Mouse (Mus musculus): Measurements from ENCODE around the gene Ccdc162.
"Not testable (repeated sequence)": the region's sequence is repeated elsewhere in the genome, so short reads cannot be mapped to it uniquely, and the experiment has no call there.

Gene Ccdc162

GRCm38 (mm10) chr10:41699669-41700068, 16.8 kb downstream of the Ccdc162 start:
- in situ Hi-C loops (cut with MboI; ENCODE audit: unreplicated experiment in 2 of 2): loop anchor here in 1 of 2 experiments (10.0 kb wide), 1 partner anchor 595 kb away; no protein-coding TSS in a partner anchor

GRCm38 (mm10) chr10:41697040-41697439, 19.4 kb downstream of the Ccdc162 start:
- in situ Hi-C loops (cut with MboI; ENCODE audit: unreplicated experiment in 2 of 2): loop anchor here in 1 of 2 experiments (10.0 kb wide), 1 partner anchor 598 kb away; no protein-coding TSS in a partner anchor

- in situ Hi-C loops (cut with MboI; ENCODE audit: unreplicated experiment in 2 of 2): loop anchor here (5.0 to 10.0 kb wide), 3 partner anchors 259 to 606 kb away; no protein-coding TSS in a partner anchor
Measured at GRCm38 (mm10) chr10:41690978-41691377, 25.5 kb downstream of the Ccdc162 start.

GRCm38 (mm10) chr10:41689941-41690887, 26.2 kb downstream of the Ccdc162 start:
- in situ Hi-C loops (cut with MboI; ENCODE audit: unreplicated experiment in 2 of 2): loop anchor here (5.0 to 10.0 kb wide), 7 partner anchors 255 to 685 kb away; partner anchors contain the start of genes Ak9 (in 1 of the 2) and Fig4 (in 1 of the 2)

DNA sequence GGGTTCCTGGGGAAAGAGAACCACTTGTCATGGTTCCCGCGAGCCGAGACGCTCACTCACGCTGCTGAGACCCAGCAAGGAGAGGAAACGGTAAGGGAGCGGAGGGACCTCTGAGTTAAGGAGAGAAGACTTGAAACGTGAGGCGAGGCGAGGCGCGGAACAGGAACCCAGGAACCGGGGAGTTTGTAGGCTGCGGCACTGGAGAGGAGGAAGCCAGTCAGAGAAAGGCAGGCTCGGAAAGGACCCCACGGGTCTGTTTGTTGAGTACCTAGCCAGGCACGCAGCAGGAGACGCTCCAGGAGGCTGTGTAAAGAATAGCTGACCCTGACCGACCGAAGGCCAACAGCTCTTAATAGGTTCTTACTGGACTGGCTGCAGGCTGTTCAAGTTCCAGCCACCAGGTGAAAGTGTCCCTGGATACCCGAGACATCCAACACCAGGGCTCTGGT, 31.9 kb downstream of the Ccdc162 start:
- in situ Hi-C loops (cut with MboI; ENCODE audit: unreplicated experiment in 2 of 2): loop anchor here (5.0 to 10.0 kb wide), 6 partner anchors 167 to 680 kb away; partner anchors contain the start of genes Cd164 (in 2 of the 2), Ak9 (in 1 of the 2) and Fig4 (in 1 of the 2)

- in situ Hi-C loops (cut with MboI; ENCODE audit: unreplicated experiment in 2 of 2): loop anchor here (5.0 to 10.0 kb wide), 6 partner anchors 165 to 678 kb away; partner anchors contain the start of genes Cd164 (in 2 of the 2), Ak9 (in 1 of the 2) and Fig4 (in 1 of the 2)
Measured at GRCm38 (mm10) chr10:41682546-41683393, 33.7 kb downstream of the Ccdc162 start.

DNA sequence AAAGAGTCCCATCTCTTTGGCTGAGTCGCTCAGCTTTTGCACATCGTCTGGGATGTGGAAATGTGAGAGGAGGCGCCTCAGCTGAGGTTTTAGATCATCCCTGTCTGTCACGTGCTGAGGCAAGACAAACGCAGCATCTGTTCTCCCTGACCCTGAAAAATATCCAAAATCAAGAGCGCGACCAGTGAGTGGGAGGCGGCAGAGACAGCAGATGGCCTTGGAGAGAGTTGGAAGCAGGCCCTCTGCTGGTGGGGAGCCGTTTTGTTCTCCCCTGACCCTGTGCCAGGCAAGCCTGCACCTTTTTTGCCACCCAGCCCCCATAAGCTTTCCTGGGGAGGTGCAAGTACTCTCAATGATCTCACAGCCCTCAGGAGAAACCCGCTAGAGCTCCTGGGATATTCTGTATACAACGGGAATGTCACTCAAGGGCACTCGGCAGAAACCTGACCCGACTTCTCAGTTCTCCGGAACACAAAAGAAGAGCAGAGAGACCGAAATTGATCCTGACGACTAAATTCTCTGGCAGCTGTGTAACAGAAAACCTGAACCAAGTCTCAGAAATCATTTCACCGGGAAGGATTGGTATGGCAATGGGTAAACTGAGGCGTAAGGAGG, 37.6 kb downstream of the Ccdc162 start:
- in situ Hi-C loops (cut with MboI; ENCODE audit: unreplicated experiment in 2 of 2): no loop called here

- in situ Hi-C loops (cut with MboI; ENCODE audit: unreplicated experiment in 2 of 2): no loop called here
Measured at GRCm38 (mm10) chr10:41677396-41677795, 39.0 kb downstream of the Ccdc162 start.

GRCm38 (mm10) chr10:41676661-41677061, 39.8 kb downstream of the Ccdc162 start:
- in situ Hi-C loops (cut with MboI; ENCODE audit: unreplicated experiment in 2 of 2): no loop called here

- in situ Hi-C loops (cut with MboI; ENCODE audit: unreplicated experiment in 2 of 2): no loop called here
Measured at GRCm38 (mm10) chr10:41675842-41676571, 40.4 kb downstream of the Ccdc162 start.

DNA sequence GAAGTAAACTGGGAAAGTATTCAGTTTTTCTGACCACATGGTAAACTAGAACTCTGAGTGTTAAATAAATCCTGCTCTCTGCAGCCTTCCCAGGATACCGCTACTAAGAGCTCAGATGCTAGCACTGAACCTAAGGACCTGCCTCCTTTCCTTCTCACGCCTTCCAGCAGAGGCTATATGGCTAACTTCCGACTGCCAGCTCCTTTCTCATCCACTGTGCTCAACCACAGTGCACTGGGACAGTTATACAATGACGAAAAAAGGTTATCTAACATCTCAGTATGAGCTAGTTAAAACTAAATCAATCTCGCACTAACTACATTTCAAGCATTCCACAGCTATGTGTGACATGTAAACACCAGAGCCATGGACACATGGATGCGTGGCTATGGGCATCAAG, 41.2 kb downstream of the Ccdc162 start:
- in situ Hi-C loops (cut with MboI; ENCODE audit: unreplicated experiment in 2 of 2): no loop called here

DNA sequence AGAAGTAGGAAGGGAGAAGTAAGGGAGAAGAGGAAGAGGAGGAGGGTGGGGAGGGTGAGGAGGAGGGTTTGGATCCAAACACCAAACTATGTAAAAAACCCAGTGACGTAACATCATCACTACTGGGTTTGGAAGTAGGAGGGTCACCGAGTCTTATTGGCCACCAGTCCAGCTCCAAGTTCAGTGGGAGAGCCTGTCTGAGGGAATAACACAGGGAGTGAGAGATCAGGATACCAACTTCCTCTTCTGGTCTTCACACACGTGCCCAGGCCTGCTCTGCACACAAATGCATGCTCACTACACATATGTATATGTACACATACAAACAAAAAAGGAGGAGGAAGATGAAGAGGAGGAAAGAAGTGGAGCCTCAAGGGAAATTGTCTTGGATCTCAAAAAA, 42.1 kb downstream of the Ccdc162 start:
- in situ Hi-C loops (cut with MboI; ENCODE audit: unreplicated experiment in 2 of 2): no loop called here

GRCm38 (mm10) chr10:41670196-41670595, 46.2 kb downstream of the Ccdc162 start:
- in situ Hi-C loops (cut with MboI; ENCODE audit: unreplicated experiment in 2 of 2): no loop called here

GRCm38 (mm10) chr10:41665498-41665897, 50.9 kb downstream of the Ccdc162 start:
- in situ Hi-C loops (cut with MboI; ENCODE audit: unreplicated experiment in 2 of 2): no loop called here

DNA sequence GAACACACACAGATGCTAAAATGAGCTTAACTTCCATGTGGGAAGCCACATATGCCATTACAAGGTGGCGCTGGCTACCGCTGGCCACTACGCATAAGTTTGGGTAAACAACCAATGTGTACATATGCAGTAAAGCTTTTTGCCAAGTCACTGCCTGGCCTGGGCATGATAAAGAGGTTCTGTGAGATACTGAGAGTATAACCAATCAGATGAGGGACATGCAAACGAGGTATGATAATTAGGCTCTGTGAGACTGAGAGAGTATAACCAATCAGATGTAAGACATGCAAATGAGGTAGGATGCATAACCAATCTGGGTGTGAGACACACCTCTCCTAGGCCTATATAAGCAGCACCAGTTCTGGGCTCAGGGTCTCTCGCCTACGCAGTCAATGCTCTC, 56.8 kb downstream of the Ccdc162 start:
- in situ Hi-C loops (cut with MboI; ENCODE audit: unreplicated experiment in 2 of 2): not testable (repeated sequence)

GRCm38 (mm10) chr10:41655684-41656083, 60.8 kb downstream of the Ccdc162 start:
- in situ Hi-C loops (cut with MboI; ENCODE audit: unreplicated experiment in 2 of 2): not testable (repeated sequence)

DNA sequence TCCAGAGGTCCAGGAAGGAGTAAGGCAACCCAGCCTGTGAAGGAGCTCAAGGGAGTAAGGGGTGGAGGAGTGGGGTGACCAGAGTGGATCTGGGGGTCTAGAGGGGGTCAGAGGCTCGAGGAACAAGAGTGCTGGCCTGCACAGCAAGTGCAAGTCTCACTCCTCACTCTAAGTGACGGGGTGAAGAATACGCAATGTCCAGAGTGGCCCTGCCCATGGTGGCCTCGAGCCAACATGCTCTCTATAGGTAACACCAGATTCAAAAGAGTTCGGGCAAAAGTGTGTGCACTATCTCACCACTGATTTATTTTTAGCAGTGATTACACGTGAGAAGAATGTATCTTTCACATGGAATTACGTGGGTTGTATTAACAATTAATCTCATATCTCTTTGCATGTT, 63.4 kb downstream of the Ccdc162 start:
- in situ Hi-C loops (cut with MboI; ENCODE audit: unreplicated experiment in 2 of 2): no loop called here

DNA sequence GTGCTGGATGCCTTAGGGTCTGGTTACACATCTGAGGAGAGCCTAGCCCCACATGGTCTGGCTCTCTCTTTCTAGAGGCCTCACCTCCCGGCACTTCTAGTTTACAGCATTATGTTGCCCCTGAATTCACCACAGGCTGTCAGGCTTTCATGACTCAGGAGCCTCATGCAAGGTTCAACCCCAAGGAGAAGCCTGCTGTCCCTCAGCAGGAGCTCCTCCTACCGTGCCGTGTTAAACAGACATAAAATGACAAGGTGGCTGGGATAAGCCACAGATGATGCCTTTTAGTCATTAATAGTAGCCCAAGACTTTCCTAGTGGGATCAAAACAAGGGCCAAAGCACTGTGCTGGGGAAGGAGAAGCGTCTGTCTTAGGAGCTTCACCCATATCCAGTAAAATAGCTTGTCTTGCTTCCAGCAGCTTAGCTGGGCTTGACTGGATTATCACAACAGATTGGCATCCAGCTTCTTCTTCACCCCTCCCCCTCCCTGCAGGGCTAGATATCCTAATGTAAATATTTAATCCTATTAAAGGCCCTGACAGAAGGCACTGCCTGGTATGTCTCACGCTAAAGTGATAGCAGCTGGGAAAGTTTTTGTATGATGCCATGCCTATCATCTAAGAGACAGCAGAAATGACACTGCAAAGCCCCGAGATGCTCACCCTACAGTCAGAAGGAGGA, 64.2 kb downstream of the Ccdc162 start:
- in situ Hi-C loops (cut with MboI; ENCODE audit: unreplicated experiment in 2 of 2): no loop called here

DNA sequence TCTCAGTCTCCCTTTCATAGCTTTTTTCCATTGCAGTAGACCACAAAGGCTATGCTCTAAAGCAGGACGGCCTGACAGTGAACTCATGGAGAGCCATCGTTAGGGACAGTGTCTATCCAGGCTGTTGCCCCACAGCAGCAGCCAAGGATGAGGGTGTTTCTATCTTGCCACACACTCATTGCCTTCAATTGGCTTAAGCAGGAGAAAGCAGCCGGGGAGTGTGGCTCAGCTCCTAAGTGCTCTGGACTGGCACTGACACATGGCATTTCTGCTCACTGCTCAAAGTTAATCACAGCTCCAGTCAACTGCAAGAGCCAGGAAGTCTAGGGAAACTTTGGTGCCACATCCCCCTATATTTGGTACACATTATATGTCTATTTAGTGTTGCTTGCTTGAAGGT, 64.9 kb downstream of the Ccdc162 start:
- in situ Hi-C loops (cut with MboI; ENCODE audit: unreplicated experiment in 2 of 2): no loop called here

All from v-Abl transformed pro-B cells (cell line).